Mouse (Mus musculus) right cerebral cortex, postnatal 14 days (tissue): ENCODE results near the gene Lrfn1.

Source experiments
- DNase-seq: peaks from one replicate; pipeline ENCODE4 v3.0.0; 2022

Gene Lrfn1

GRCm38 (mm10) chr7:28451531-28452360 lies at the start of gene Lrfn1:
Lrfn1 (plus strand) TSS chr7:28451980.
- peak; percentile 36 for DNase-seq

DNA sequence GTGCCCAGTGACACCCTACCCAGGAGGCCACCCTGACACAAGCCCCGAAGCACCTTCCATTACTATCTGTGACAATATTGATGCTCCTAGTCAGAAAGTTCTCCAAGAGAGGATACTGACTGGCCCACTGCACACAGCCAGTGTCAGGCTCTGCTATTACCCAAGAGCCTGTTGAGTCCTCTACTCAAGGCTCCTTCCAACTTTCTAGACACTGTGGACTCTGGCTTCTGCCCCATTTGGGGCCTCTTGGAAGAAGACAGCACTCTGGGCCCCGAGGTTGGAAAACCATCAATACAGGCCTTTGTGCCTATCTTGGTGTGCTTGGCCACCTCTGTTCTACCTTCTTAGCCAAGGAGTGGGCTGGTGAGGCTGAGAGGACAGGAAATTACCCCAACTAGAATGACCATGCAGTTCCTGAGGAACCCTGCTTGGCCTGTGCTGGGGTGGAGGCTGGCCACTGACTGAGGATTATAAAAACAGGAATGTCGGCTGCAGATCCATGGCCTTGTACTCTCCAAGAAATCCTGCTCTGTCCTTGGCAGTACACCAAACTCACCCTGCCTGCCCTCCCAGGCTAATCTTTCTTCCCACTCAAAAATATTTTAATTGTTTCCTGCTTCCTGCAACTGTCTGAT lies 40.8 kb upstream of the Lrfn1 start:
- no peak for DNase-seq

GRCm38 (mm10) chr7:28412826-28413225 lies 39.0 kb upstream of the Lrfn1 start:
- DNase-seq, result no peak

DNA sequence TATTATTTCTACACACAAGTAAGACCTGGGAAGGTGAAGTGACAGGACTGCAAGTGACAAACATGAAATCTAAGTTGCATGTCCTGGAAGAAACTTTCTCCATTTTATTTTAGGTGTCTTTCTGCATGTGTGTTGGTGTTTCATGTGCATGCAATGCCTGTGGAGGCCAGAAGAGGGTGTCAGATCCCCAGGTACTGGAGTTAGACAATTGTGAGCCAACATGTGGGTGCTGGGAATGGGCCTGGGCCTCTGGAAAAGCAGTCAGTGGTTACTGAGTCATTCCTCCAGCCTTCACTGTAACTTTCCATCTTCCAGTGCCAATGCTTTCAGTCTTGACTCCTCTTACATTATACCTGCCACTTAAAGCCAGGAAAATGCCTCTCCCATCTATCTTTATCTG lies 34.4 kb upstream of the Lrfn1 start:
- DNase-seq, result no peak

DNA sequence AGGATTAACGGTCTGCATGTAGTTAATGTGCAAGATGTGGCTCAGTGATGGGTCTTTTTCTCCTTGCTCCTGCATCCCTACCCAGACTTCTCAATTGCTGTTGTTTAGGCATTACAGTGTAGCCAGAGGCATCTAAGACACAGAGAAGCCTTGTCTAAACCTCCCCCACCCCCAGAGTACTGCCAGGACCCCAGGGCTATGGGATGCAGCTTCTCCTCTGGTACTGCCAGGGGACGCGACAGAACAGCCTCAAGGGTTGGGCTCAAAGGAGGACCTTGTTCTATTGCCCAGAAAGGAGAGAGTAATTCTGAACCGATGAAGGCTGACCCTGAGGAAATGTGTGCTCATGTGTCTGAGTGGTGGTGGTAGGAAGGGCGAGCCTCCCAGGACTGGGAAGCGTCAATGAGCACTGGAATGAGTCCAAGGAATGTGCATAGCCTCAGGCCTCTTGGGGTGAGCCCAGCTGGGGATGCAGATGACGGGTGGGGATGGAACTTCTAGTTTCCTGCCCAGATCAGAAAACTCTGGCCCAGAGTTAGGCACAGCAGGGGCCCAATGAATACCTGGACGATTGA lies 33.6 kb upstream of the Lrfn1 start:
- no peak for DNase-seq

DNA sequence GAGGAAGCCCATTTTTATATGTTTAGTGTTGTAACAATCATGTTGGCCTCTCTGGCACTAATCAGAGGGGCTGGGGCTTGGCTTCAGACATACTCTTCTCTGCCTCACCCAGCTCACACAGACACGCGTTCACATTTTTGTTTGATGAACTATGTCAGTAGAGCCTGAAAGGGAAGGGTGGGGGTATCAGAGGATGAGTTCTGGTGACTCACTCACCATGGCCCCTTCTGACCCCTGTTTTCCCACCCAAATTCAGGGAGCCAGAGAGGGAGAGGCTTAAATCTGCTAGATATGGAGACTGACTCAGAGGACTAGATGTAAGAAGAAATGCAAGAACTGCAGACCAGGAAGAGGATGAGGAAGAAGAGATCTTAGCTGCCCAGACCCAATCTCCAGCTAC lies 32.4 kb upstream of the Lrfn1 start:
- no peak for DNase-seq

DNA sequence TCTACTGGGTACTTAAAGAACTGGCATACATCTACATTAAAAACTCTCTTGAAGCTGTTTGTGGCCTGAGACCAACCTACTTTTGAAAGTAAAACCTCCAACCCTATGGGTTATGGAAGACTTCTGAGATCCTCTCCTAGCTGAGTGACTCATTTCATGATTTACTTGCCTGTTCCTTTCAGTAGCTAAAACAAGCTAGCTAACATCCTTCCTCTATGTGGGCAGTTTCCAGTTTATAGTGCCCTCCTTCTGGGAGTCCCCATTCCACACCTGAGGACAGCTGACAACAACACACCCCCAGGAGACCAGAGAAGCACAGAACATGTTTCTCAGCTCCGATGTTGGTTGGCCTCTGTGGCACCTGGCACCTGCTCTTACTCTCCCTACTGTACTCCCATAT lies 28.8 kb upstream of the Lrfn1 start:
- no peak for DNase-seq

DNA sequence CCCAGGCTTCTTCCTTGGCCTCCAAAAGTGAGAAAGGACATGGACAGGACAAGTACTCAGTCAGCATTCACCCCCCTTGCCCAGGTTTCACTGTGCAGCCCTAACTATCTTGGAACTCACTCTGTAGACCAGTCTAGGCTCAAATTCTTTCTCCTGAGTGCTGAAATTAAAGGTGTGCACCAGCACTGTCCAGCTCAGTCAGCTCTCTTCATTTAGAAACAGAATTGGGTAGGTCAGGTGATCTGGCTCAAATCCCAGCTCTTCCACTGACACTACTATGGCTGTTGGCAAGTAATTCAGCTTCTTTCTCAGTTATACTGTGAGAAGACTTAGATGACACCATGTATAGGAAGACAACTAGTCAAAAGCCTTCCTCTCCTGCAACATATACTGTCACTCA lies 24.0 kb upstream of the Lrfn1 start:
- no peak for DNase-seq

- no peak for DNase-seq
Measured at GRCm38 (mm10) chr7:28430512-28430911, 21.3 kb upstream of the Lrfn1 start.

- DNase-seq, result no peak
Measured at GRCm38 (mm10) chr7:28432252-28432651, 19.5 kb upstream of the Lrfn1 start.

- DNase-seq, result peak; percentile 19
Measured at GRCm38 (mm10) chr7:28435660-28436259, 16.0 kb upstream of the Lrfn1 start.

GRCm38 (mm10) chr7:28436271-28436904 lies 15.4 kb upstream of the Lrfn1 start:
- peak; percentile 100 for DNase-seq

DNA sequence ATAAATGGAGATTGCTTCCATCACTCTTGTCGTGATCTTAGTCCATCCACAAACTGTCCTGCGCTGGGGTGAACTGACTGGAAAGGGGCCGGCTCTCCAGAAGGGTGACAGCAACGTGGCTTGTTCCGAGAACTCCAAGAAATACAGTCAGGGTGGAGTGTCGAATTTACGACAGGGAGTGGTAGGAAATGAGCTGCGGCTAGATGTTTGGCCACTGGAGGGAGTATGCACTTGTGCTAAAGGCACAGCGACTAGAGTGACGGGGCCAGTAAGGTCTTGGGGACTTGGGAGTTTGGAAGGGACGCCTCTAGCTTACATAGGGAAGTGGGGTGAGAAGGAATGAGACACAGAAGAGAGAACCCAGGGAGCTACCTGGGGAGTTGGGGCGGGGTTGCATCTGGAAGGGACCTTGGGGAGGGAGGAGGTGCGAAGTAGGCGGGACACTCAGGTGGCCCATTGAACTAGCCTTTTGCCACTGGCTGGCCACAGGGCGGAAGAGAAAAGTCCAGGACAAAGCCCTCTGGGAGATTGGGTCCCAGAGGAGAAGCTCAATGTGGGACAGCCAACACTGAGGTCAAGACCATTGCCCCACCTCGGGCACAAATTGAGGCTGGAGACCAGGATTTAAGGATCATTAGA lies 14.7 kb upstream of the Lrfn1 start, which contains the start of gene Gmfg:
Gene Gmfg (plus strand): TSS at position 516 of the 639 bp plus-strand sequence.
- peak; percentile 81 for DNase-seq

DNA sequence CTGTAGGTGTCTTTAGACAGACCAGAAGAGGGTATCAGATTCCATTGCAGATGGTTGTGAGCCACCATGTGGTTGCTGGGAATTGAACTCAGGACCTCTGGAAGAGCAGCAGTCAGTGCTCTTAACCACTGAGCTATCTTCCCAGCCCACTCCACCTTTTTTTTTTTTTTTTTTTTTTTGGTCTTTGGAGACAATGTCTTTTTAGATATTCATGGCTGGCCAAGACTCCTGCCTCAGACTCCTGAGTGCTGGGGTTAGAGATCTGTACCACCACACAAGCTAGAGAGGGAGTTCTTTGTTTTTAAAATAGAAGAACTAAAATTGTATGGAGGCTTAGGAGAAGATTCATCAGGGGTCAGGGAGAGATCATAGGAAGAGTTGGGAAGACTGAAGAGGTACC lies 13.8 kb upstream of the Lrfn1 start:
- no peak for DNase-seq

- no peak for DNase-seq
Measured at GRCm38 (mm10) chr7:28438771-28439170, 13.0 kb upstream of the Lrfn1 start.

DNA sequence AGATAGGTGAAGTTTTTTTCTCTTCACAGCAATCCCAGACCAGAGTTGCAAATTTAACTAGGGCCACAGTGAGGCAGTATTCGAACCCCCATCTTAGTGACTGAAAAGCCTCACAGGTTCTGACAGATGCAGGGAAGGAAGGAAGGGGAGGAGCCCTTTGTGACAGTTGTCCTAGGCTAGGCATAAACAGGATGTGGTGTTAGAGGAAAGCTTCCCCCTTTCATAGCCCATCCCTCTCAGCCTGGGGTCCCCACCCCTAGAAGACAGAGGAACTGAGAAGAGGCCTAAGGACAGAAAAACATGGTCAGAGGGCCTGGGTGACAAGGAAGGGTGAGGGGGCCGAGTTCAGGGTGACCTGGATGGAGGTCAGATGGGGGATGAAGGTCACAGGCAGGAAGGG lies 11.0 kb upstream of the Lrfn1 start:
- DNase-seq, result no peak

- DNase-seq, result no peak
Measured at GRCm38 (mm10) chr7:28441776-28442485, 9.8 kb upstream of the Lrfn1 start.

GRCm38 (mm10) chr7:28442688-28443087 lies 9.1 kb upstream of the Lrfn1 start:
- DNase-seq, result no peak

- no peak for DNase-seq
Measured at GRCm38 (mm10) chr7:28444344-28444974, 7.3 kb upstream of the Lrfn1 start.

DNA sequence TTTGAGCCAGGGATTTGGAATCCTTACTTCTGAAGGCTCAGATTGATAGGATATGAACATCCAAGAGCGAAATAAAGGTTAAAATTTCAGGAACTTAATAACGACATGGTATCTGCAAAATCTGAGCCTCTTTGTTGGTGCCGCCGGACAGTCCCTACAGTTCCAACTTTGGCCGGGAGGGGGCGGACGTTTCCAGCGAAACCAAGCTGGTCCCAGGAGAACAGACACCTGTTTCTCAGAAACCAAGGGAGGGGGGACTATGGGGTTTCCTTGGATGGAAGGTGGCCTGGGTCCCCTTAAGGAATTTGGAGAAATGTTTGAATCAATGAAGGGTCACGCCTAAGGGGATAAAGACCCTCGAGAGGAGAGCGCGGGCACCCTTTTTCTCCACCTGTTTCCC lies 5.3 kb upstream of the Lrfn1 start:
- DNase-seq, result peak; percentile 85

- no peak for DNase-seq
Measured at GRCm38 (mm10) chr7:28447101-28447830, 4.5 kb upstream of the Lrfn1 start.
